ENCODE assay signal across 13 mouse cellular contexts in genomic region chr3:34671024-34671660, GRCm38 (mm10). TPM values are rescaled to one million over a fixed set of nuclear protein-coding genes. Genes with fewer than 3 reads are reported as not detected.
DNase-seq lines count a peak whose midpoint lies in the region; ATAC-seq and TF ChIP-seq lines count a peak whose summit lies in the region.
"Had no signal": no experiment of that assay in that cellular context is flagged by ENCODE, and none has a peak within 500 bp of the region (broad histone marks: within the 10 kb centered on the region; RNA-seq: fewer than 3 reads in every experiment).

No protein-coding gene starts in this region.

- H3K9ac ChIP-seq in limb, embryonic 11.5 days (ENCODE audit: low read length), result no peak overlapping the region
- no peak overlapping the region for H3K9ac ChIP-seq in embryonic facial prominence, embryonic 12.5 days
- H3K9ac ChIP-seq in hindbrain, embryonic 15.5 days, result no peak overlapping the region
- H3K9ac ChIP-seq in stomach, postnatal 0 days (ENCODE audit: low read length), result no peak overlapping the region
- H3K9ac ChIP-seq: heart, embryonic 13.5 days; intestine, embryonic 15.5 days; liver, embryonic 13.5 days had no signal

- 13% methylated on average over 15 of the region's 15 CpGs for WGBS in limb, embryonic 11.5 days
- WGBS in limb, embryonic 10.5 days, result 15% methylated on average over 15 of the region's 15 CpGs
- WGBS in embryonic facial prominence, embryonic 12.5 days, result 4% methylated on average over 15 of the region's 15 CpGs
- 14% methylated on average over 15 of the region's 15 CpGs for WGBS in hindbrain, embryonic 15.5 days
- 25% methylated on average over 15 of the region's 15 CpGs for WGBS in stomach, postnatal 0 days

- H3K4me3 ChIP-seq in limb, embryonic 11.5 days (ENCODE audit: low read depth, low read length), result no peak overlapping the region
- H3K4me3 ChIP-seq in limb, embryonic 10.5 days, result no peak overlapping the region
- H3K4me3 ChIP-seq in embryonic facial prominence, embryonic 12.5 days, result no peak overlapping the region
- H3K4me3 ChIP-seq in hindbrain, embryonic 15.5 days, result no peak overlapping the region
- no peak overlapping the region for H3K4me3 ChIP-seq in stomach, postnatal 0 days (ENCODE audit: low read depth, low read length)
- H3K4me3 ChIP-seq: heart, embryonic 13.5 days; intestine, embryonic 15.5 days; liver, embryonic 13.5 days had no signal

- H3K27me3 ChIP-seq in limb, embryonic 11.5 days (ENCODE audit: control insufficient read depth, insufficient read depth, low read length), result peaks cover 46% of the 10 kb centered on the region
- H3K27me3 ChIP-seq in limb, embryonic 10.5 days (ENCODE audit: low read depth, poor library complexity, severe bottlenecking), result peaks cover 92% of the 10 kb centered on the region
- H3K27me3 ChIP-seq in embryonic facial prominence, embryonic 12.5 days, result peaks cover 64% of the 10 kb centered on the region
- peaks cover 42% of the 10 kb centered on the region for H3K27me3 ChIP-seq in hindbrain, embryonic 15.5 days
- no peaks in the 10 kb centered on the region for H3K27me3 ChIP-seq in stomach, postnatal 0 days (ENCODE audit: control insufficient read depth, insufficient read depth, low read length)

- no peaks in the 10 kb centered on the region for H3K9me3 ChIP-seq in limb, embryonic 11.5 days (ENCODE audit: control insufficient read depth, low read length)
- H3K9me3 ChIP-seq in limb, embryonic 10.5 days (replicated peaks), result no peaks in the 10 kb centered on the region
- H3K9me3 ChIP-seq in embryonic facial prominence, embryonic 12.5 days, result no peaks in the 10 kb centered on the region
- H3K9me3 ChIP-seq in hindbrain, embryonic 15.5 days, result no peaks in the 10 kb centered on the region
- no peaks in the 10 kb centered on the region for H3K9me3 ChIP-seq in stomach, postnatal 0 days (ENCODE audit: control insufficient read depth, low read length)
- H3K9me3 ChIP-seq: heart, embryonic 13.5 days; intestine, embryonic 15.5 days; liver, embryonic 13.5 days had no signal

- H3K27ac ChIP-seq in limb, embryonic 11.5 days (replicated peaks; ENCODE audit: low read depth, low read length), result no peak overlapping the region
- no peak overlapping the region for H3K27ac ChIP-seq in limb, embryonic 10.5 days
- H3K27ac ChIP-seq in embryonic facial prominence, embryonic 12.5 days, result 0 out of 2 replicates have a peak overlapping the region, but pooled peaks have one; percentile 8
- no peak overlapping the region; the same call in 1 of the 2 replicates for H3K27ac ChIP-seq in hindbrain, embryonic 15.5 days (replicated peaks)
- no peak overlapping the region for H3K27ac ChIP-seq in stomach, postnatal 0 days (replicated peaks)
- H3K27ac ChIP-seq: heart, embryonic 13.5 days; intestine, embryonic 15.5 days; liver, embryonic 13.5 days had no signal

- ATAC-seq in limb, embryonic 11.5 days (ENCODE audit: insufficient number of reproducible peaks, low FRiP score, low TSS enrichment, low read depth), result no peak
- no peak for ATAC-seq in embryonic facial prominence, embryonic 12.5 days (ENCODE audit: insufficient number of reproducible peaks, insufficient read depth, low FRiP score, low TSS enrichment)
- no peak for ATAC-seq in hindbrain, embryonic 15.5 days (ENCODE audit: low FRiP score, low read depth)
- no peak for ATAC-seq in stomach, postnatal 0 days (ENCODE audit: low FRiP score, low TSS enrichment)
- ATAC-seq: intestine, embryonic 15.5 days had no signal

- no peak for TF ChIP-seq EP300 in stomach, postnatal 0 days (optimal IDR thresholded peaks at IDR 0.05)

- DNase-seq in limb, embryonic 11.5 days (ENCODE audit: low spot score), result peak; percentile 41
- no peak for DNase-seq in limb, embryonic 10.5 days (ENCODE audit: low spot score)
- DNase-seq in stomach, postnatal 0 days (ENCODE audit: low spot score), result no peak
- no peak for DNase-seq in adrenal gland, adult 18-20 months (ENCODE audit: low spot score in 2 of 2)
- no peak for DNase-seq in heart, postnatal 14 days
- no peak for DNase-seq in lung, postnatal 36 days
- DNase-seq: cerebellum, postnatal 25 days; liver, embryonic 13.5 days; thymus, postnatal 36 days had no signal

- intact Hi-C loops in heart, postnatal 14 days (cut with DNase I), result no loop called here

- 0 out of 2 replicates have a peak overlapping the region, but pooled peaks have one; percentile 25 for H3K4me2 ChIP-seq in limb, embryonic 11.5 days (ENCODE audit: low read depth, severe bottlenecking)
- no peak overlapping the region for H3K4me2 ChIP-seq in embryonic facial prominence, embryonic 12.5 days (replicated peaks)
- H3K4me2 ChIP-seq in hindbrain, embryonic 15.5 days, result 0 out of 2 replicates have a peak overlapping the region, but pooled peaks have one; percentile 2
- no peak overlapping the region for H3K4me2 ChIP-seq in stomach, postnatal 0 days (replicated peaks; ENCODE audit: low read depth)
- H3K4me2 ChIP-seq: heart, embryonic 13.5 days; intestine, embryonic 15.5 days; liver, embryonic 13.5 days had no signal

- peak; percentile 19; the same call in 1 of the 2 replicates for TF ChIP-seq CTCF in stomach, postnatal 0 days (IDR thresholded peaks at IDR 0.05; ENCODE audit: low read depth)

- no peaks in the 10 kb centered on the region for H3K36me3 ChIP-seq in limb, embryonic 11.5 days (ENCODE audit: control insufficient read depth, insufficient read depth, low read length)
- no peaks in the 10 kb centered on the region for H3K36me3 ChIP-seq in limb, embryonic 10.5 days
- H3K36me3 ChIP-seq in embryonic facial prominence, embryonic 12.5 days, result no peaks in the 10 kb centered on the region
- no peaks in the 10 kb centered on the region for H3K36me3 ChIP-seq in hindbrain, embryonic 15.5 days
- no peaks in the 10 kb centered on the region for H3K36me3 ChIP-seq in stomach, postnatal 0 days (ENCODE audit: control insufficient read depth, insufficient read depth, low read length)
- H3K36me3 ChIP-seq: heart, embryonic 13.5 days; intestine, embryonic 15.5 days; liver, embryonic 13.5 days had no signal

- H3K4me1 ChIP-seq in limb, embryonic 11.5 days (ENCODE audit: control insufficient read depth, insufficient read depth, low read length), result 0 out of 2 replicates have a peak, but pooled peaks cover 3% of the 10 kb centered on the region
- peaks cover 10% of the 10 kb centered on the region for H3K4me1 ChIP-seq in limb, embryonic 10.5 days
- H3K4me1 ChIP-seq in embryonic facial prominence, embryonic 12.5 days, result 0 out of 2 replicates have a peak, but pooled peaks cover 5% of the 10 kb centered on the region
- H3K4me1 ChIP-seq in hindbrain, embryonic 15.5 days (replicated peaks), result 0 out of 2 replicates have a peak, but pooled peaks cover 11% of the 10 kb centered on the region
- H3K4me1 ChIP-seq in stomach, postnatal 0 days (replicated peaks; ENCODE audit: control insufficient read depth, insufficient read depth), result no peaks in the 10 kb centered on the region
- H3K4me1 ChIP-seq: heart, embryonic 13.5 days; intestine, embryonic 15.5 days; liver, embryonic 13.5 days had no signal

RNA-seq across cellular contexts. Expression of gene Sox2, which starts 20.9 kb away (rescaled TPM):
- 0.13 and 0.17 TPM in 2 replicates for polyA plus RNA-seq in limb, embryonic 11.5 days (2014; fragmentation: Nextera tagmentation; extraction: Ambion mirVana)
- polyA plus RNA-seq in limb, embryonic 10.5 days (2016; fragmentation: Nextera tagmentation; extraction: Ambion mirVana), result 0.09 and 0.20 TPM in 2 replicates
- 11.4 and 13.5 TPM in 2 replicates for polyA plus RNA-seq in embryonic facial prominence, embryonic 12.5 days (2016; fragmentation: Nextera tagmentation; extraction: Ambion mirVana)
- 18.3 and 19.2 TPM in 2 replicates for polyA plus RNA-seq in hindbrain, embryonic 15.5 days (2015; fragmentation: Nextera tagmentation; extraction: Ambion mirVana)
- 11.6 and 14.7 TPM in 2 replicates for polyA plus RNA-seq in stomach, postnatal 0 days (2015; fragmentation: Nextera tagmentation; extraction: Ambion mirVana)
- under 1 TPM; 0.22 to 0.30 TPM for total RNA-seq in adrenal gland, adult 18-20 months (2021)
- under 1 TPM in 1 of 2 experiments, not detected in 1; 0.22 TPM for total RNA-seq in heart, postnatal 14 days (2021)
- polyA plus RNA-seq: liver, embryonic 13.5 days had no signal

Comparison
In these comparisons a context has a peak if more than half of its experiments do, and no peak if none do; other contexts are left out.
1. H3K4me2 ChIP-seq: peak in limb, embryonic 11.5 days (single experiment) and hindbrain, embryonic 15.5 days (single experiment); none in embryonic facial prominence, embryonic 12.5 days (single experiment) and stomach, postnatal 0 days (single experiment).
2. RNA of gene Sox2, which starts 20.9 kb away (polyA plus RNA-seq): 18.3 to 19.2 TPM in hindbrain, embryonic 15.5 days, 11.6 to 14.7 TPM in stomach, postnatal 0 days and 11.4 to 13.5 TPM in embryonic facial prominence, embryonic 12.5 days; 0.09 to 0.20 TPM in limb, embryonic 10.5 days and 0.13 to 0.17 TPM in limb, embryonic 11.5 days; every median in the first group is over 10 times any median in the second.